Mouse (Mus musculus) forebrain, embryonic 11.5 days (tissue): Measurements from ENCODE around the gene Gm43720. TPM values are rescaled to one million over a fixed set of nuclear protein-coding genes. Genes with fewer than 3 reads are reported as not detected.

Source experiments
- ATAC-seq: fragments of 200-750 bp; cut with Nextera tagmentation; replicated peaks from 2 replicates; pipeline ENCODE4 v1.8.0; 2017; ENCODE audit warnings: moderate TSS enrichment; ENCODE audit not compliant: low FRiP score
- DNase-seq: peaks from one replicate; pipeline ENCODE4 v3.0.0-alpha.2; 2017; ENCODE audit warnings: low spot score
- H3K27ac ChIP-seq: fragments of 300-500 bp; sonication (generic); 2 replicates; pipeline ENCODE4 v1.5.1; 2014; ENCODE audit warnings: low read depth, low read length
- H3K27me3 ChIP-seq: fragments of 300-500 bp; sonication (generic); 2 replicates; pipeline ENCODE4 v1.6.1; 2014; ENCODE audit warnings: mild to moderate bottlenecking, low read length, mixed read lengths; ENCODE audit not compliant: control insufficient read depth, insufficient read depth
- H3K36me3 ChIP-seq: fragments of 300-500 bp; sonication (generic); 2 replicates; pipeline ENCODE4 v1.6.1; 2014; ENCODE audit warnings: mild to moderate bottlenecking, low read length, moderate library complexity, mixed read lengths; ENCODE audit not compliant: control insufficient read depth, insufficient read depth
- H3K4me1 ChIP-seq: fragments of 300-500 bp; sonication (generic); replicated peaks from 2 replicates; pipeline ENCODE4 v1.6.1; 2014; ENCODE audit warnings: low read length, mixed read lengths; ENCODE audit not compliant: control insufficient read depth, insufficient read depth
- H3K4me2 ChIP-seq: fragments of 300-500 bp; sonication (generic); 2 replicates; pipeline ENCODE4 v1.6.1; 2014; ENCODE audit warnings: low read depth, mild to moderate bottlenecking, low read length, moderate library complexity, mixed read lengths; ENCODE audit not compliant: severe bottlenecking
- H3K4me3 ChIP-seq: fragments of 300-500 bp; sonication (generic); 2 replicates; pipeline ENCODE4 v1.5.1; 2014; ENCODE audit warnings: low read depth, low read length
- H3K9ac ChIP-seq: fragments of 300-500 bp; sonication (generic); 2 replicates; pipeline ENCODE4 v1.6.1; 2014; ENCODE audit warnings: low read length
- H3K9me3 ChIP-seq: fragments of 300-500 bp; sonication (generic); 2 replicates; pipeline ENCODE4 v1.6.1; 2016; ENCODE audit warnings: low read length, mixed read lengths; ENCODE audit not compliant: control insufficient read depth
- WGBS: fragments of 180-500 bp; shearing (Covaris S2); extraction: QIAGEN DNeasy Blood & Tissue Kit; methylation state at CpG from one replicate; pipeline ENCODE4 v1.1.7; 2014; 5-methylcytosine and 5-hydroxymethylcytosine counted together
- polyA plus RNA-seq: library from polyadenylated mRNA; unstranded; fragments of >200 nt; fragmentation: Nextera tagmentation; extraction: Ambion mirVana; gene quantifications from 2 replicates; pipeline ENCODE4 v1.2.1, GENCODE M21; 2014

The Gm43720 gene
- polyA plus RNA-seq, 1 experiment from 2014 or later: 0.05 TPM

DNA sequence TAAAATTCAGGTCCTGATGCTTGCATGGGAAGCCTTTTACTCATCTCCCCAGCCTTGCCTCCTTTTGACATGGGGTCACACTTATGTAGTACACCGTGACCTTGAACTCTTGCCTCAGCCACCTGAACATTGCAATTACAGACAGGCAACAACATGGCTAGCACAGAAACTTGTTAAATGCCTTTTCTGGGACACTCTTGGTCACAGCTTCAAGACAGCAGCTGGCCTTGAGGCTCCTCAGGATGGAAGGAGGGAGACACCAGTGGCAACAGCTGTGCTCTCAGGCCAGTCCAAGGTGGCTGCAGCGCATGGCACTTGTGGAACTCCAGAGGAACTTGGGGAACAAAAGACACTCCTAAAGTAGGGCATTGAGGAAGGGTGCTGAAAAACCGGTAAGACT lies 12.6 kb downstream of the Gm43720 start:
- no peaks in the 10 kb centered on the region for H3K9me3 ChIP-seq
- ATAC-seq: no peak
- no peak for DNase-seq
- no peak overlapping the region for H3K4me3 ChIP-seq
- H3K36me3 ChIP-seq: no peaks in the 10 kb centered on the region
- no peaks in the 10 kb centered on the region; the same call in 1 of the 2 replicates for H3K27me3 ChIP-seq
- 85% methylated on average over 3 of the region's 3 CpGs for WGBS
- peaks cover 5% of the 10 kb centered on the region; the same call in 1 of the 2 replicates for H3K4me1 ChIP-seq
- H3K4me2 ChIP-seq: no peak overlapping the region
- H3K9ac ChIP-seq: no peak overlapping the region
- no peak overlapping the region for H3K27ac ChIP-seq

- H3K36me3 ChIP-seq: no peaks in the 10 kb centered on the region; the same call in 1 of the 2 replicates
- DNase-seq: no peak
- no peak overlapping the region for H3K4me3 ChIP-seq
- H3K9me3 ChIP-seq: no peaks in the 10 kb centered on the region
- 93% methylated on average over 4 of the region's 4 CpGs for whole genome bisulfite sequencing
- no peak overlapping the region for H3K4me2 ChIP-seq
- H3K27ac ChIP-seq: no peak overlapping the region
- H3K9ac ChIP-seq: no peak overlapping the region
- no peak for ATAC-seq
- H3K4me1 ChIP-seq: peaks cover 5% of the 10 kb centered on the region; the same call in 1 of the 2 replicates
- no peaks in the 10 kb centered on the region for H3K27me3 ChIP-seq
Measured at GRCm38 (mm10) chr5:138265712-138266111, 14.0 kb downstream of the Gm43720 start.

GRCm38 (mm10) chr5:138264207-138264578 lies 15.6 kb downstream of the Gm43720 start:
- DNase-seq (no peak), ATAC-seq (no peak)
- peak overlapping the region; percentile 90 for H3K9ac ChIP-seq
- peak overlapping the region; percentile 94 for H3K4me3 ChIP-seq
- peak overlapping the region; percentile 67 for H3K4me2 ChIP-seq
- no peaks in the 10 kb centered on the region for H3K27me3 ChIP-seq
- no peaks in the 10 kb centered on the region for H3K9me3 ChIP-seq
- H3K36me3 ChIP-seq: peaks cover 3% of the 10 kb centered on the region; the same call in 1 of the 2 replicates
- WGBS: 13% methylated on average over 6 of the region's 6 CpGs
- no peak overlapping the region for H3K27ac ChIP-seq
- peaks cover 5% of the 10 kb centered on the region; the same call in 1 of the 2 replicates for H3K4me1 ChIP-seq

DNA sequence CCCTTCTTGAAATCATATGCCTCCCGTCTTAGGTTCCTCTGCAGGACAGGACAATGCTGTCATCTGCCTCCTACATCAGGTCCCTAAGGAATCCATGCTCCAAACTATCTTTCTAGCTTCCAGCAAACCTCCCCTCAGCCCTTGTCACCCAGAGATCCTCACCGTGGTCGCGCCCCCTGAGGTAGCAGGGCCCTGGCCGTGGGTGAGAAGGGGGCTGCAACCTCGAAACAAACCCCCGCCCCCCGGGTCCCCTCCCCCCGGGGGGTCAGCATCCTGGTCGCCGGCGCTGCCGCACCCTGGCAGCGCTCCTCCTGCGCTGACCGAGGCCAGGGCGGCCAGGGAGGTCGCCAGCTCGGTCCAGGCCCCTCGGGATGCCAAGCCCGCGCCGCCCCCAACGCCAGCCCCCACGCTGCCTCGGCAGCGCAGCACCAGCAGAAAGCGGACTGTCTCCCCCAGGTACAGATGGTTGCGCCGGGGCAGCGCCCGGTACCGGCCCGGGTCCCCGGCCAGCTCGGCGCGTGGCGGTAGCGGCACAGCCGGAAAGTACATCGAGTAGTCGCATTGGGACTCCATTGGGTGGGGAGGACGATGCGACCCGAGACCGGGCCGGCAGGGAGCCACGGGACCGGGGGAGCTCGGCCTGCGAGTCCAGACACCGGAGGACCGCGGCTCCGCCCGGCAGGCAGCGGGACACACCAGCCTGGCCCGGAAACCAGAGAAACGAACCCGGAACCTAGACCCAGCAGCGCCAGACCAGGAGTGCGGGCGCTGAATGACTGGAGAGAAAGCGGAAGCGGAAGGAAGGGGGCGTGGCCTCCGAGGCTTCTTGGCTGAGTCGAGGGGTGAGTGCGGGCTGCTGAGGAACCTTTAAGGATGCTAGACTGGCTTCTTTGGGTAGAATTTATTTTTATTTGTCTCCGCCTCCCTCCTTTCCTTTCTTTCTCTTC lies 16.2 kb downstream of the Gm43720 start, which contains the start of gene BC037034:
TSS of gene BC037034 (minus strand) at position 774 of the 947 bp plus-strand sequence.
- under 1% methylated on average over 68 of the region's 71 CpGs for WGBS
- Histone ChIP-seq H3K27ac (no peak within 1 kb of the TSS), H3K9me3 (no peaks in the 10 kb centered on the region), H3K4me3 (peak within 1 kb of the TSS; percentile 94), H3K27me3 (no peaks in the 10 kb centered on the region), H3K9ac (peak within 1 kb of the TSS; percentile 90), H3K36me3 (peaks cover 4% of the 10 kb centered on the region; the same call in 1 of the 2 replicates), H3K4me2 (peak within 1 kb of the TSS; percentile 67), H3K4me1 (peaks cover 5% of the 10 kb centered on the region; the same call in 1 of the 2 replicates)
- DNase-seq (peak; percentile 90), ATAC-seq (peak; percentile 92)

DNA sequence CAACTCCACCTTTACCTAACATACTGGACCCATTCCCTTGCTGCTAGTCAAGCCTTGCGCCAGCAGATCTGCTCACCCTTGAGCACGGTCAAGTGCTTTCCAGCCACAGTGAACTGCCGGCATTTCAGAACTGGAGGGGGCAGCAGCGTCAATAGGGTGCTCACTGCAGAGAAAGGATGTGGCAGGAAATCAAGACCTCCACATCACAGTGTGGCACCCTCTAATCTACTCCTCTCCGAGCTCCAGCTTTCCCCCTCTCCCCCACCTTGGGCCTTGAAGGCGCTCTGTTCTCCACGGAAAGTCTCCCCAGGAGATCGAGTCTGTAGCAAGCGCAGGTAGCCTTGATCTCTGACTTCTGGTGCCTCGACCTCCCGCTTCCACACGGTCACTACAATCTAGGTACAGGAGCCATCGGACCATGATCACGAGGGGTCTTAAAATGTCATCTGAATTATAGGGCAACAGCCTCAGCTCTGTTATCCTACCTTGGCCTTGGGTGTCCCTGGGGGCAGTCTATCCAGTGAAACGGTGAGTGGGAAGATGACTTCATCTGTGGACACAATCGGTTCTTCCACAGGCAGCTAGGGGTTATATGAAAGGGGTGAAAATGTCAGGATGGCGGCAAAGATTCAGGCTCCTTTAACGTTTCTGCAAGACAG lies 17.0 kb downstream of the Gm43720 start:
- no peaks in the 10 kb centered on the region for H3K9me3 ChIP-seq
- peak overlapping the region; percentile 94 for H3K4me3 ChIP-seq
- peaks cover 4% of the 10 kb centered on the region; the same call in 1 of the 2 replicates for H3K36me3 ChIP-seq
- no peak for ATAC-seq
- peak; percentile 33 for DNase-seq
- peaks cover 5% of the 10 kb centered on the region; the same call in 1 of the 2 replicates for H3K4me1 ChIP-seq
- peak overlapping the region; percentile 90 for H3K9ac ChIP-seq
- peak overlapping the region; percentile 67 for H3K4me2 ChIP-seq
- no peak overlapping the region for H3K27ac ChIP-seq
- WGBS: 71% methylated on average over 18 of the region's 18 CpGs
- H3K27me3 ChIP-seq: no peaks in the 10 kb centered on the region

DNA sequence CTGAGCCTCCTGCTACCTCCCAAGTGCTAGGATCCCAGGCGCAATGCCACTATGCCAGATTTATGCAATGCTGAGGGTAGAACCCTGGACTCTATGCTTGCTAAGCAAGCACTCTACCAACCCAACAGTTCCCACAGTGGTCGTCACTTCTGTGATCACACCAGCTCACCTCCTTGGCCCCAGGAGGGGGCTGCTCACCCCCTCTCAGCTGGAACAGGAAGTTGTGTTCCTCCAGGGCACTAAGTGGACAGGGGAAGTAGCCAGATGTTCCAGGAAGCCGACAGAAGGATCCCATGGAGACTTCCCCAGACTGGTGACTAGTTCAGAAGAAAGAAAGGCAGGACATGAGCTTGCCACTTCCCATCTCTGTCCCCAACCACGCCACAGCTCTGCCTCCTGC lies 17.8 kb downstream of the Gm43720 start:
- Histone ChIP-seq H3K9me3 (no peaks in the 10 kb centered on the region), H3K27ac (no peak overlapping the region), H3K36me3 (peaks cover 4% of the 10 kb centered on the region; the same call in 1 of the 2 replicates), H3K4me2 (no peak overlapping the region), H3K4me3 (no peak overlapping the region), H3K9ac (no peak overlapping the region), H3K27me3 (no peaks in the 10 kb centered on the region), H3K4me1 (peaks cover 5% of the 10 kb centered on the region; the same call in 1 of the 2 replicates)
- DNase-seq (no peak), ATAC-seq (no peak)
- WGBS: 89% methylated on average over 4 of the region's 4 CpGs

- Histone ChIP-seq H3K27me3 (no peaks in the 10 kb centered on the region), H3K27ac (no peak overlapping the region), H3K4me1 (peaks cover 9% of the 10 kb centered on the region), H3K9ac (no peak overlapping the region), H3K4me2 (no peak overlapping the region), H3K4me3 (no peak overlapping the region), H3K9me3 (no peaks in the 10 kb centered on the region), H3K36me3 (peaks cover 4% of the 10 kb centered on the region; the same call in 1 of the 2 replicates)
- ATAC-seq: no peak
- DNase-seq: no peak
- WGBS: 92% methylated on average over 11 of the region's 11 CpGs
Measured at GRCm38 (mm10) chr5:138260834-138261233, 18.9 kb downstream of the Gm43720 start.

- no peak overlapping the region for H3K9ac ChIP-seq
- H3K27ac ChIP-seq: no peak overlapping the region
- DNase-seq (no peak), ATAC-seq (no peak)
- no peaks in the 10 kb centered on the region for H3K27me3 ChIP-seq
- 90% methylated on average over 10 of the region's 10 CpGs for WGBS
- no peaks in the 10 kb centered on the region for H3K9me3 ChIP-seq
- no peak overlapping the region for H3K4me3 ChIP-seq
- H3K36me3 ChIP-seq: peaks cover 4% of the 10 kb centered on the region; the same call in 1 of the 2 replicates
- peaks cover 9% of the 10 kb centered on the region for H3K4me1 ChIP-seq
- H3K4me2 ChIP-seq: no peak overlapping the region
Measured at GRCm38 (mm10) chr5:138260051-138260450, 19.7 kb downstream of the Gm43720 start.
